Mouse (Mus musculus) olfactory bulb, adult 2 months (tissue): Measurements from ENCODE around the gene Zmym3. TPM values are rescaled to one million over a fixed set of nuclear protein-coding genes. Genes with fewer than 3 reads are reported as not detected.
"Not testable (repeated sequence)": the region's sequence is repeated elsewhere in the genome, so short reads cannot be mapped to it uniquely, and the experiment has no call there.

Source experiments
- H3K27ac ChIP-seq: fragments of 200-500 bp; 2 replicates; pipeline ENCODE4 v1.5.1; 2012; ENCODE audit warnings: low read depth, low read length; ENCODE audit not compliant: insufficient read depth
- H3K4me1 ChIP-seq: fragments of 200-500 bp; 2 replicates; pipeline ENCODE4 v1.6.1; 2012; ENCODE audit warnings: low read length; ENCODE audit not compliant: control insufficient read depth, insufficient read depth
- H3K4me3 ChIP-seq: fragments of 200-500 bp; 2 replicates; pipeline ENCODE4 v1.5.1; 2012; ENCODE audit warnings: mild to moderate bottlenecking, low read depth, low read length, moderate library complexity; ENCODE audit not compliant: insufficient read depth
- CTCF ChIP-seq: fragments of 200-500 bp; IDR thresholded peaks from 2 replicates; pipeline ENCODE4 v1.5.1; 2012; ENCODE audit warnings: low read depth, mild to moderate bottlenecking, low read length, moderate library complexity; ENCODE audit not compliant: insufficient read depth
- POLR2A ChIP-seq: fragments of 200-500 bp; IDR thresholded peaks from 2 replicates; pipeline ENCODE4 v1.6.1; 2012; ENCODE audit warnings: mild to moderate bottlenecking, low read depth, low read length, moderate library complexity; ENCODE audit not compliant: insufficient read depth
- WGBS: fragments of 180-500 bp; shearing (Covaris S2); methylation state at CpG from one replicate; pipeline ENCODE4 v1.1.7; 2018; 5-methylcytosine and 5-hydroxymethylcytosine counted together
- polyA plus RNA-seq: library from polyadenylated mRNA; stranded (reverse); fragments of >200 nt; gene quantifications from 2 replicates; pipeline ENCODE4 v1.2.4, GENCODE M21; 2012; ENCODE audit warnings: low replicate concordance; ENCODE audit not compliant: missing spikeins, insufficient read depth, insufficient read length

Zmym3 gene
- polyA plus RNA-seq, 1 experiment: not detected

DNA sequence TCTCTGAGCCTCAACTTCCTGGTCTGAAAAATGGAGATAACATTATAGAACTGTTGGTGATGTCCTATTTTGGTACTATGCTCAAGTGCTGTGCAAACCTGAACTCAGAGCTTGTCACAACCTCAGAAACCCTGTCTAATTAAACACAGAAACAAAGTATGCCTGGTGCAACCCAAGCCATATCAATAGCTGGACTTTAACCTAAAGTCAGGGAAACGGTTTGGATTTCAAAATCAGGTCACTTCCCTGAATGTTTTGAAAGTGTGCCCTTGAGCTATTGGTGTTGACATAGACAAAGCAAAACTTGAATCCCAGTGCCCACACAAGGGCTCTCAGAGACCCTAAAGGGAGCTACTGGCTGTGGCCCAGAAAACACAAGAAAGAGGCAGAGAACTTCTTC is 40.9 kb downstream of the Zmym3 start:
- Histone ChIP-seq H3K27ac (no peak overlapping the region), H3K4me1 (peaks cover 13% of the 10 kb centered on the region), H3K4me3 (no peak overlapping the region)
- WGBS: 68% methylated on average over 1 of the region's 1 CpGs
- TF ChIP-seq POLR2A: no peak
- no peak for TF ChIP-seq CTCF

DNA sequence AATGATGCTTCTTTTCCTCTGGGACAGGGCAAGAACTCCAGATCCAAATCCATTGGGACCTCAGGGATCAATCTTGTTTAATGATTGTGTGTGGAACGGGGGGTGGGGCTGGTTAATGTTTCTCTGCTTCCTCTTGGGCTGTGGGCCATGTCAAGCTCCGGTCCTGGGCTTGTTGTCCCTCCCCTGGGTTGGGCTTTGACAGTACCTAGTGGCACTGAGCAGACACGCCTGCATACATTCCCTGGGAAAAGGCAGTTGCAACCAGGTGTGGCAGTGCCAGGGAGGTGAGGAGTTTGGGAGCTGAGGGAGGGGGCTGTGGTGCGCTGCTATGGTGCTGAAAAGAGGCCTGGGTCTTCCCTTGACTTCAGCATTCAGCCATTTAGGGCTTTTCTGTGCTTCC is 43.6 kb downstream of the Zmym3 start:
- WGBS: 78% methylated on average over 4 of the region's 4 CpGs
- no peak for TF ChIP-seq CTCF
- TF ChIP-seq POLR2A: no peak
- Histone ChIP-seq H3K4me1 (0 out of 2 replicates have a peak, but pooled peaks cover 2% of the 10 kb centered on the region), H3K4me3 (no peak overlapping the region), H3K27ac (no peak overlapping the region)

DNA sequence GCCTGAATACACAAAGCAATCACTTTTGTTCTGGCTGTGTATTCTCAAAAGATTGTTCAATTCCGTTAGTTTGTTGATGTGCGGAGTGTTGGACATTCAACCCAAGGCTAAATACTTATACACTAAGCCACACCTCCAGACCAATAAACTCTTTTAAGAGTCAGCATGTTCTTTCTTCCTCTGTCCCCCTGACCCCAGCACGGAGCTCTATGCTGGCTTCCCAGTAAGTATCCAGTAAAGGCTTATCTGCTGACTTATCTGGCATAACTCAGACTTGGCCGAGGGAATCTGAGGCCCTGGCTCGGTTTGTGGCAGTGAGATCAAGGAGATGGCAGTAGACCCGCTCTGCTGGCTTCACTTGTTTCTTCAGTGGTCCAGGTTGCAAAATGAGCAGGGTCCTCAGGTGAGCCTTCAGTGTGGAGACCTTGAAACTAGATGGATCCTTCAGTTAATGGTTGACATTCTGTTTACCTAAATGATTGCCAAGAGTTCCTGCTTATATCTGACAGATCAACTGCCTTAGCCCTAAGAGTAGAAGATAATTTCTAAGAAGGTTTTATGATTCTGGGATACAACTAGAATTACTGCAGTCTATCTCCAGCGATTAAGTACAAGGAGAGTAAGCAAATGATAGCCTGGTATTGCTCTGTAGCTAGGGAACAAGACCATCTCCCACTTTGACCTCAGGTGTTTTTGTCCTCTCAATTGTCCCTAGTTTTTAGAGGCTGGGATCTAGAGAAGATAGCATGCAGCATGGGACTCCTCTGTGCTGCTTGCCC is 44.3 kb downstream of the Zmym3 start, which contains the start of gene Gjb1:
Gene Gjb1, plus strand, starts transcription at position 189 of the 779 bp plus-strand sequence.
- 83% methylated on average over 7 of the region's 7 CpGs for WGBS
- H3K27ac ChIP-seq: no peak within 1 kb of the TSS
- H3K4me3 ChIP-seq: no peak within 1 kb of the TSS
- no peaks in the 10 kb centered on the region for H3K4me1 ChIP-seq
- TF ChIP-seq POLR2A (no peak), CTCF (no peak)

DNA sequence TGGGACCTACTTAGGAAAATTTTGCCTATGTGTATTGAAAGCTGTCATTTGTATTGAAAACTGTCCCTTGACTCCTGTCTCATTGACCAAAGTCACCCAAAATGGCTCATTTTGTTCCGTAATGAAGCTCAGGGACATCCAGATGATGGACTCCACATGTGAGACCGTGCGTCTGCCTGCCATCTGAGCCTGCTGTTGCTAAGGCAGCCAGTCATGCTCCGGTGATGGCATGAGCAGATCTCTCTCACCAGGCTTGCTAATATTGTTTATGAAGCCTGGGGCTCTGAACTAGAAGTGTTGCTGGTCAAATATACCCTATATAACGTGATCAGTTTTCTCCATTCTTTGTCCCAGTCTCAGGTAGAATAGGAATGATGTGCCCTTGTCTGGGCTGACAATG is 47.7 kb downstream of the Zmym3 start:
- Histone ChIP-seq H3K4me1 (no peaks in the 10 kb centered on the region), H3K4me3 (no peak overlapping the region), H3K27ac (no peak overlapping the region)
- WGBS: 85% methylated on average over 5 of the region's 5 CpGs
- TF ChIP-seq CTCF: no peak
- TF ChIP-seq POLR2A: no peak

DNA sequence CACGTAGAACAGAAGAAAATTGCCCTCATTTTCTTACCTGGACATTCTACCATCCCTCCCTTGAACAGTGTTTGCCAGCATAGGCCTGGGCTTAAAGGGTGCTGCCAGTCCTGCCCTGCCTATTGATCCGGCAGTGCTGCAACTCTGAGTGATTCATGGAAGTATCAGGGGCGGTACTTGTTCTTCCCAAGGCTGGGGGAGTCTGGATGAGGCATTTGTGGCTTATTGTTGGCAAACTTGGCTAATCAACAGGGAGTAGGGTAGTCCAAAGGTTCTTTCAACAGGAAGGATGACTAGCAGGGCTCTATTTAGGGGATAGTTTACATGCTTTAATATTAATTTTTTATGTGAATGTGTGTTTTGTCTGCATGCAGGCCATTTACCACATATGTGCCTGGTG is 50.1 kb downstream of the Zmym3 start:
- 72% methylated on average over 3 of the region's 3 CpGs for WGBS
- TF ChIP-seq POLR2A (no peak), CTCF (no peak)
- no peak overlapping the region for H3K4me3 ChIP-seq
- H3K4me1 ChIP-seq: no peaks in the 10 kb centered on the region
- no peak overlapping the region for H3K27ac ChIP-seq

DNA sequence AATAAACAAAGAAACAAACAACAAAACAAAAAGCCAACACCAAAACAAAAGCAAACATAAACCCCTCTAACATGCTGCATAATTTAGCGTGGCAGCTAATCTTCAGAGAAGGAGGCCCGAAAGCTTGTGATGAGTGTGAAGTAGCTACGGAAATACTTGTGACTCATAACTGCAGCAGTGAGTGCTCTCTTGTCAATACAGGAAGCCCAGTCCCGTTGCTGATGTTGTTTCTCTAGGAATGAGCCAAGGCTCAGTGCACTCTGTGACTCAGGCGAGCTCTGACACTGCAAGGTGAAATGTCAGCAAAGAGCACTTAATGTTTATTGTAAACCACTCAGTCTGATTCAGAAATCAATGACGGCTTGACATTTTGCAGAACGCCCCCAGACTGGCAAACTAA is 51.6 kb downstream of the Zmym3 start:
- 56% methylated on average over 7 of the region's 7 CpGs for WGBS
- Histone ChIP-seq H3K4me3 (no peak overlapping the region), H3K27ac (no peak overlapping the region), H3K4me1 (no peaks in the 10 kb centered on the region)
- TF ChIP-seq CTCF: no peak
- no peak for TF ChIP-seq POLR2A

DNA sequence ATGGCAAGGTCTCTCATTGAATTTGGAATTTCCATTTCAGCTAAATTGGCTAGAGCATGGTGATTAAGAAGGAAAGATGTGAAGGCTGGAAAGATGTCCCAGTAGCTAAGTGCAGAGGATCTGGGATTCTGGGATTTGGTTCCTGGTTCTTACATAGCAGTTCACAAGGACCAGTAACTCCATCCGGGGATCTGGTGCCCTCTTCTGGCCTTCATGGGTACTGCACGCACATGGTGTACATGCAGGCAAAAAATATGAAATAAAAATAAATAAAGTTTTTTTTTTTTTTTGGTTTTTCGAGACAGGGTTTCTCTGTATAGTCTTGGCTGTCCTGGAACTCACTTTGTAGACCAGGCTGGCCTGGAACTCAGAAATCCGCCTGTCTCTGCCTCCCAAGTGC is 61.7 kb downstream of the Zmym3 start:
- 73% methylated on average over 4 of the region's 4 CpGs for WGBS
- not testable (repeated sequence) for H3K27ac ChIP-seq, H3K4me3 ChIP-seq, H3K4me1 ChIP-seq

Other genes with a start within 250 kb of the Zmym3 start
- gene Snx12, start 198.3 kb downstream of the Zmym3 start, polyA plus RNA-seq: not detected in 2 replicates
- gene Foxo4, start 166.3 kb downstream of the Zmym3 start, polyA plus RNA-seq: not detected in 2 replicates
- not detected in 2 replicates for gene Gm614, start 156.9 kb downstream of the Zmym3 start, polyA plus RNA-seq
- gene Il2rg, start 152.6 kb downstream of the Zmym3 start, polyA plus RNA-seq: not detected in 2 replicates
- gene Gm20489, start 151.8 kb downstream of the Zmym3 start, polyA plus RNA-seq: not detected in 2 replicates
- gene Med12, start 146.8 kb downstream of the Zmym3 start, polyA plus RNA-seq: not detected in 2 replicates
- gene Nlgn3, start 121.7 kb downstream of the Zmym3 start, polyA plus RNA-seq: not detected in 2 replicates
- gene Gjb1, start 44.5 kb downstream of the Zmym3 start, polyA plus RNA-seq: not detected in 2 replicates
- gene Nono, start 8.5 kb upstream of the Zmym3 start, polyA plus RNA-seq: 352 TPM in 1 of 2 replicates, not detected in the other
- not detected in 2 replicates for gene Itgb1bp2, start 28.2 kb upstream of the Zmym3 start, polyA plus RNA-seq
- not detected in 2 replicates for gene Taf1, start 111.9 kb upstream of the Zmym3 start, polyA plus RNA-seq
- 377 and 593 TPM in 2 replicates for gene Ogt, start 219.2 kb upstream of the Zmym3 start, polyA plus RNA-seq